In the genomic region with DNA sequence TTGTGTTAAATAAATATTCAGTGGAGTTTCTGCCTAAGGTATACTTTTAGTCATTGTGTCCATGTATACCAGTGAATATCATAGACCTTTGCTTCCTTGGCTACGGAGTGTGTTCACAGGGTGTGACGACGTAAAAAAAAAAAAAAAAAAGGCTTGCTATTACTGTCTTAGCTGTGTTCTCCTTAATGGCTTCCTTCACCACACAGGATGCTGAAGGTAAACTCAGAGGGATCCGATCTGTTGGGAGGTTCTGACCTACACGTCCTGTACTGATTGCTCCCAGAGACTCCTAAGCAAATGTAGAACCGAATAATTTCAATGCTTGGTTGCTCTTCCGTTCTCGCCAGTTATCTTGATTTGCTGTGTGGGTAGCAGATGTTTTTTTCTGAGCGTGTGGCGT, we compare ENCODE assay signal across 22 mouse cellular contexts. TPM values are rescaled to one million over a fixed set of nuclear protein-coding genes. Genes with fewer than 3 reads are reported as not detected.
DNase-seq lines count a peak whose midpoint lies in the region; ATAC-seq and TF ChIP-seq lines count a peak whose summit lies in the region.
"Had no signal": no experiment of that assay in that cellular context is flagged by ENCODE, and none has a peak within 500 bp of the region (broad histone marks: within the 10 kb centered on the region; RNA-seq: fewer than 3 reads in every experiment).

No protein-coding gene starts in this region.

- no peak for TF ChIP-seq CTCF in lung, postnatal 0 days (IDR thresholded peaks at IDR 0.05)

- H3K4me2 ChIP-seq in heart, embryonic 12.5 days, result no peak overlapping the region
- no peak overlapping the region for H3K4me2 ChIP-seq in kidney, embryonic 14.5 days (replicated peaks; ENCODE audit: low read depth, low read length)
- no peak overlapping the region for H3K4me2 ChIP-seq in lung, postnatal 0 days (replicated peaks; ENCODE audit: low read depth, low read length)
- H3K4me2 ChIP-seq: embryonic facial prominence, embryonic 13.5 days; forebrain, embryonic 12.5 days; forebrain, embryonic 15.5 days; heart, embryonic 11.5 days; hindbrain, embryonic 12.5 days; hindbrain, embryonic 15.5 days had no signal

- no peaks in the 10 kb centered on the region for H3K36me3 ChIP-seq in heart, embryonic 12.5 days
- no peaks in the 10 kb centered on the region for H3K36me3 ChIP-seq in kidney, embryonic 14.5 days (ENCODE audit: control insufficient read depth, insufficient read depth, low read length)
- no peaks in the 10 kb centered on the region for H3K36me3 ChIP-seq in lung, postnatal 0 days (ENCODE audit: insufficient read depth, low read length)
- H3K36me3 ChIP-seq: embryonic facial prominence, embryonic 13.5 days; forebrain, embryonic 12.5 days; forebrain, embryonic 15.5 days; hindbrain, embryonic 12.5 days; hindbrain, embryonic 15.5 days had no signal

- no peak overlapping the region for H3K4me3 ChIP-seq in heart, embryonic 12.5 days
- no peak overlapping the region for H3K4me3 ChIP-seq in kidney, embryonic 14.5 days (ENCODE audit: low read length)
- H3K4me3 ChIP-seq in lung, postnatal 0 days (ENCODE audit: low read depth, low read length), result no peak overlapping the region
- H3K4me3 ChIP-seq: embryonic facial prominence, embryonic 10.5 days; embryonic facial prominence, embryonic 13.5 days; erythroblast, embryonic 14.5 days; forebrain, embryonic 12.5 days; forebrain, embryonic 15.5 days; gastrocnemius, adult 2 months; hindbrain, embryonic 12.5 days; hindbrain, embryonic 15.5 days had no signal

- H3K9me3 ChIP-seq in heart, embryonic 12.5 days (replicated peaks), result 0 out of 2 replicates have a peak, but pooled peaks cover 4% of the 10 kb centered on the region
- no peaks in the 10 kb centered on the region for H3K9me3 ChIP-seq in kidney, embryonic 14.5 days (ENCODE audit: control insufficient read depth, low read length)
- no peaks in the 10 kb centered on the region for H3K9me3 ChIP-seq in lung, postnatal 0 days (ENCODE audit: low read length)
- H3K9me3 ChIP-seq: embryonic facial prominence, embryonic 10.5 days; embryonic facial prominence, embryonic 13.5 days; forebrain, embryonic 12.5 days; forebrain, embryonic 15.5 days; hindbrain, embryonic 12.5 days; hindbrain, embryonic 15.5 days had no signal

- peaks cover 23% of the 10 kb centered on the region for H3K4me1 ChIP-seq in heart, embryonic 12.5 days (replicated peaks)
- H3K4me1 ChIP-seq in kidney, embryonic 14.5 days (ENCODE audit: control insufficient read depth, insufficient read depth, low read length), result peaks cover 8% of the 10 kb centered on the region; the same call in 1 of the 2 replicates
- H3K4me1 ChIP-seq in lung, postnatal 0 days (ENCODE audit: insufficient read depth, low read depth, low read length), result no peaks in the 10 kb centered on the region

- 84% methylated on average over 10 of the region's 10 CpGs for WGBS in heart, embryonic 12.5 days
- 49% methylated on average over 10 of the region's 10 CpGs for WGBS in kidney, embryonic 14.5 days
- 80% methylated on average over 10 of the region's 10 CpGs for WGBS in lung, postnatal 0 days

- no peak overlapping the region for H3K9ac ChIP-seq in heart, embryonic 12.5 days
- H3K9ac ChIP-seq in kidney, embryonic 14.5 days (ENCODE audit: low read depth, low read length), result no peak overlapping the region
- H3K9ac ChIP-seq in lung, postnatal 0 days (replicated peaks; ENCODE audit: low read depth), result no peak overlapping the region
- H3K9ac ChIP-seq: embryonic facial prominence, embryonic 13.5 days; forebrain, embryonic 12.5 days; forebrain, embryonic 15.5 days; hindbrain, embryonic 12.5 days; hindbrain, embryonic 15.5 days had no signal

- H3K27ac ChIP-seq in heart, embryonic 12.5 days (ENCODE audit: poor library complexity, severe bottlenecking), result peak overlapping the region; percentile 56; the same call in 1 of the 2 replicates
- H3K27ac ChIP-seq in kidney, embryonic 14.5 days (ENCODE audit: low read depth, low read length), result no peak overlapping the region
- H3K27ac ChIP-seq in lung, postnatal 0 days (ENCODE audit: low read length), result no peak overlapping the region
- H3K27ac ChIP-seq: embryonic facial prominence, embryonic 10.5 days; embryonic facial prominence, embryonic 13.5 days; forebrain, embryonic 15.5 days; gastrocnemius, adult 2 months; hindbrain, embryonic 15.5 days had no signal

- no peak for ATAC-seq in heart, embryonic 12.5 days (ENCODE audit: insufficient number of reproducible peaks, low FRiP score)
- ATAC-seq in kidney, embryonic 14.5 days (ENCODE audit: low FRiP score, low TSS enrichment), result 0 out of 2 replicates have a peak, but pooled peaks have one; percentile 57
- peak; percentile 44; the same call in 1 of the 2 replicates for ATAC-seq in lung, postnatal 0 days
- ATAC-seq: CD4-positive, CD25-positive, alpha-beta regulatory T cell, adult 4 months; intestine, postnatal 0 days had no signal

- DNase-seq in heart, adult 9 months (ENCODE audit: low spot score in 2 of 2), result no peak
- DNase-seq in kidney, adult 18-20 months, result no peak
- DNase-seq in lung, postnatal 0 days (ENCODE audit: low spot score), result no peak
- DNase-seq in lung, adult 18-20 months, result no peak
- DNase-seq in embryo, embryonic 10 days (ENCODE audit: low spot score), result no peak
- DNase-seq: adrenal gland, postnatal 14 days; cerebellum, adult 18-20 months; embryo, embryonic 11 days; gastrocnemius, adult 2 months; gastrocnemius, postnatal 14 days had no signal

- H3K27me3 ChIP-seq in heart, embryonic 12.5 days (replicated peaks), result no peaks in the 10 kb centered on the region
- no peaks in the 10 kb centered on the region for H3K27me3 ChIP-seq in kidney, embryonic 14.5 days (ENCODE audit: control insufficient read depth, insufficient read depth, low read length)
- no peaks in the 10 kb centered on the region for H3K27me3 ChIP-seq in lung, postnatal 0 days (replicated peaks; ENCODE audit: insufficient read depth, low read length)
- H3K27me3 ChIP-seq: embryonic facial prominence, embryonic 13.5 days; forebrain, embryonic 12.5 days; forebrain, embryonic 15.5 days; hindbrain, embryonic 12.5 days; hindbrain, embryonic 15.5 days had no signal

- peak; percentile 16; the same call in 1 of the 2 replicates for TF ChIP-seq EP300 in lung, postnatal 0 days (IDR thresholded peaks at IDR 0.05)

RNA-seq across cellular contexts. Expression of a gene that starts 38.4 kb away (rescaled TPM):
- 49.4 and 50.0 TPM in 2 replicates for polyA plus RNA-seq in heart, embryonic 12.5 days (2016; fragmentation: Nextera tagmentation; extraction: Ambion mirVana)
- 53.5 and 55.9 TPM in 2 replicates for polyA plus RNA-seq in kidney, embryonic 14.5 days (2014; fragmentation: Nextera tagmentation; extraction: Ambion mirVana)
- polyA plus RNA-seq in lung, postnatal 0 days (2015; fragmentation: Nextera tagmentation; extraction: Ambion mirVana), result 11.8 and 12.5 TPM in 2 replicates
